Mouse (Mus musculus) limb, embryonic 13.5 days (tissue): ENCODE results near the gene Fzd4. TPM values are rescaled to one million over a fixed set of nuclear protein-coding genes. Genes with fewer than 3 reads are reported as not detected.

Source experiments
- ATAC-seq: fragments of 200-750 bp; cut with Nextera tagmentation; 2 replicates; pipeline ENCODE4 v1.8.0; 2017; ENCODE audit warnings: low read depth, moderate number of reproducible peaks, moderate TSS enrichment; ENCODE audit not compliant: low FRiP score
- H3K27ac ChIP-seq: fragments of 300-500 bp; sonication (generic); 2 replicates; pipeline ENCODE4 v1.5.1; 2015; ENCODE audit warnings: inconsistent platforms, mild to moderate bottlenecking, moderate library complexity
- H3K27me3 ChIP-seq: fragments of 300-500 bp; sonication (generic); 2 replicates; pipeline ENCODE4 v1.6.1; 2015; ENCODE audit warnings: mild to moderate bottlenecking, inconsistent platforms
- H3K36me3 ChIP-seq: fragments of 300-500 bp; sonication (generic); 2 replicates; pipeline ENCODE4 v1.6.1; 2015; ENCODE audit warnings: inconsistent platforms, mild to moderate bottlenecking, moderate library complexity
- H3K4me1 ChIP-seq: fragments of 300-500 bp; sonication (generic); 2 replicates; pipeline ENCODE4 v1.6.1; 2015; ENCODE audit warnings: inconsistent platforms
- H3K4me2 ChIP-seq: fragments of 300-500 bp; sonication (generic); replicated peaks from 2 replicates; pipeline ENCODE4 v1.6.1; 2015; ENCODE audit warnings: inconsistent platforms, mild to moderate bottlenecking, moderate library complexity
- H3K4me3 ChIP-seq: fragments of 300-500 bp; sonication (generic); 2 replicates; pipeline ENCODE4 v1.5.1; 2015; ENCODE audit warnings: moderate library complexity, mild to moderate bottlenecking, inconsistent platforms
- H3K9ac ChIP-seq: fragments of 300-500 bp; sonication (generic); 2 replicates; pipeline ENCODE4 v1.6.1; 2015; ENCODE audit warnings: mild to moderate bottlenecking, inconsistent platforms
- H3K9me3 ChIP-seq: fragments of 300-500 bp; sonication (generic); 2 replicates; pipeline ENCODE4 v1.6.1; 2016; ENCODE audit warnings: inconsistent platforms
- WGBS: fragments of 180-500 bp; shearing (Covaris S2); methylation state at CpG from one replicate; pipeline ENCODE4 v1.1.7; 2015; 5-methylcytosine and 5-hydroxymethylcytosine counted together
- polyA plus RNA-seq: library from polyadenylated mRNA; unstranded; fragments of >200 nt; fragmentation: Nextera tagmentation; extraction: Ambion mirVana; gene quantifications from 2 replicates; pipeline ENCODE4 v1.2.1, GENCODE M21; 2015

Fzd4 gene
- 15.1 and 16.5 TPM in 2 replicates for polyA plus RNA-seq

- Histone ChIP-seq H3K4me2 (peak within 1 kb of the TSS; percentile 91), H3K9me3 (no peaks in the 10 kb centered on the region), H3K27ac (peak within 1 kb of the TSS; percentile 87), H3K36me3 (peaks cover 19% of the 10 kb centered on the region), H3K4me1 (peaks cover 53% of the 10 kb centered on the region), H3K4me3 (peak within 1 kb of the TSS; percentile 96), H3K27me3 (0 out of 2 replicates have a peak, but pooled peaks cover 3% of the 10 kb centered on the region), H3K9ac (peak within 1 kb of the TSS; percentile 97)
- peak; percentile 95 for ATAC-seq
- under 1% methylated on average over 55 of the region's 62 CpGs for WGBS
Observed at GRCm38 (mm10) chr7:89404081-89404733, at the start of gene Fzd4, which contains the start of gene Tmem135. Fzd4 (plus strand) TSS chr7:89404355. Tmem135 (minus strand) TSS chr7:89404222.

GRCm38 (mm10) chr7:89355519-89356255, 48.5 kb upstream of the Fzd4 start:
- Histone ChIP-seq H3K4me1 (peaks cover 42% of the 10 kb centered on the region), H3K36me3 (no peaks in the 10 kb centered on the region), H3K27ac (peak overlapping the region; percentile 88), H3K4me3 (no peak overlapping the region), H3K9ac (no peak overlapping the region), H3K4me2 (peak overlapping the region; percentile 38; the same call in 1 of the 2 replicates), H3K9me3 (no peaks in the 10 kb centered on the region), H3K27me3 (no peaks in the 10 kb centered on the region)
- 48% methylated on average over 8 of the region's 8 CpGs for WGBS
- no peak for ATAC-seq

- 22% methylated on average over 4 of the region's 4 CpGs for WGBS
- H3K9me3 ChIP-seq = no peaks in the 10 kb centered on the region
- peak overlapping the region; percentile 75 for H3K27ac ChIP-seq
- no peak overlapping the region for H3K4me3 ChIP-seq
- peaks cover 42% of the 10 kb centered on the region for H3K4me1 ChIP-seq
- H3K4me2 ChIP-seq = no peak overlapping the region; the same call in 1 of the 2 replicates
- H3K9ac ChIP-seq = no peak overlapping the region
- ATAC-seq = peak; percentile 93
- no peaks in the 10 kb centered on the region for H3K27me3 ChIP-seq
- H3K36me3 ChIP-seq = no peaks in the 10 kb centered on the region
Observed at GRCm38 (mm10) chr7:89356307-89356706, 47.8 kb upstream of the Fzd4 start.

GRCm38 (mm10) chr7:89363975-89364374, 40.2 kb upstream of the Fzd4 start:
- WGBS = 89% methylated on average over 5 of the region's 5 CpGs
- no peaks in the 10 kb centered on the region for H3K9me3 ChIP-seq
- no peaks in the 10 kb centered on the region for H3K4me1 ChIP-seq
- H3K4me2 ChIP-seq = no peak overlapping the region
- H3K27ac ChIP-seq = no peak overlapping the region
- no peak overlapping the region for H3K9ac ChIP-seq
- no peak for ATAC-seq
- no peaks in the 10 kb centered on the region for H3K36me3 ChIP-seq
- no peak overlapping the region for H3K4me3 ChIP-seq
- H3K27me3 ChIP-seq = no peaks in the 10 kb centered on the region

GRCm38 (mm10) chr7:89365135-89365880, 38.8 kb upstream of the Fzd4 start:
- Histone ChIP-seq H3K36me3 (no peaks in the 10 kb centered on the region), H3K4me2 (no peak overlapping the region), H3K9me3 (no peaks in the 10 kb centered on the region), H3K27ac (no peak overlapping the region), H3K4me1 (no peaks in the 10 kb centered on the region), H3K4me3 (no peak overlapping the region), H3K27me3 (no peaks in the 10 kb centered on the region), H3K9ac (no peak overlapping the region)
- no peak for ATAC-seq
- 86% methylated on average over 10 of the region's 10 CpGs for WGBS

- WGBS = 15% methylated on average over 3 of the region's 3 CpGs
- ATAC-seq = no peak
Observed at GRCm38 (mm10) chr7:89367643-89368042, 36.5 kb upstream of the Fzd4 start.

GRCm38 (mm10) chr7:89370086-89370485, 34.1 kb upstream of the Fzd4 start:
- Histone ChIP-seq H3K9ac (no peak overlapping the region), H3K9me3 (no peaks in the 10 kb centered on the region), H3K4me1 (no peaks in the 10 kb centered on the region), H3K4me3 (no peak overlapping the region), H3K4me2 (no peak overlapping the region), H3K27ac (no peak overlapping the region), H3K27me3 (no peaks in the 10 kb centered on the region), H3K36me3 (no peaks in the 10 kb centered on the region)
- WGBS = 84% methylated on average over 1 of the region's 1 CpGs
- no peak for ATAC-seq

More at GRCm38 (mm10) chr7:89367643-89368042, 36.5 kb upstream of the Fzd4 start:
- H3K36me3 ChIP-seq = no peaks in the 10 kb centered on the region
- no peaks in the 10 kb centered on the region for H3K4me1 ChIP-seq
- H3K27ac ChIP-seq = no peak overlapping the region
- H3K9ac ChIP-seq = no peak overlapping the region
- no peak overlapping the region for H3K4me3 ChIP-seq
- H3K27me3 ChIP-seq = no peaks in the 10 kb centered on the region
- no peaks in the 10 kb centered on the region for H3K9me3 ChIP-seq
- no peak overlapping the region for H3K4me2 ChIP-seq

- 44% methylated on average over 1 of the region's 1 CpGs for WGBS
- no peaks in the 10 kb centered on the region for H3K9me3 ChIP-seq
- H3K4me1 ChIP-seq = no peaks in the 10 kb centered on the region
- H3K9ac ChIP-seq = no peak overlapping the region
- H3K4me2 ChIP-seq = no peak overlapping the region
- no peak overlapping the region for H3K27ac ChIP-seq
- ATAC-seq = no peak
- H3K27me3 ChIP-seq = no peaks in the 10 kb centered on the region
- no peak overlapping the region for H3K4me3 ChIP-seq
- H3K36me3 ChIP-seq = no peaks in the 10 kb centered on the region
Observed at GRCm38 (mm10) chr7:89370917-89371316, 33.2 kb upstream of the Fzd4 start.

GRCm38 (mm10) chr7:89371623-89372295, 32.4 kb upstream of the Fzd4 start:
- Histone ChIP-seq H3K4me3 (no peak overlapping the region), H3K9me3 (no peaks in the 10 kb centered on the region), H3K27me3 (no peaks in the 10 kb centered on the region), H3K4me2 (no peak overlapping the region), H3K4me1 (no peaks in the 10 kb centered on the region), H3K9ac (no peak overlapping the region), H3K27ac (no peak overlapping the region), H3K36me3 (no peaks in the 10 kb centered on the region)
- ATAC-seq = no peak
- 71% methylated on average over 6 of the region's 6 CpGs for WGBS

- H3K9me3 ChIP-seq = no peaks in the 10 kb centered on the region
- ATAC-seq = peak; percentile 79
- H3K4me2 ChIP-seq = peak overlapping the region; percentile 1; the same call in 1 of the 2 replicates
- no peak overlapping the region for H3K4me3 ChIP-seq
- H3K36me3 ChIP-seq = no peaks in the 10 kb centered on the region
- no peak overlapping the region for H3K9ac ChIP-seq
- WGBS = 28% methylated on average over 7 of the region's 7 CpGs
- no peaks in the 10 kb centered on the region for H3K27me3 ChIP-seq
- H3K27ac ChIP-seq = peak overlapping the region; percentile 78
- peaks cover 29% of the 10 kb centered on the region for H3K4me1 ChIP-seq
Observed at GRCm38 (mm10) chr7:89380935-89381705, 23.0 kb upstream of the Fzd4 start.

- Histone ChIP-seq H3K4me2 (no peak overlapping the region), H3K4me3 (no peak overlapping the region), H3K9me3 (no peaks in the 10 kb centered on the region), H3K4me1 (peaks cover 46% of the 10 kb centered on the region), H3K9ac (no peak overlapping the region), H3K36me3 (no peaks in the 10 kb centered on the region), H3K27me3 (no peaks in the 10 kb centered on the region), H3K27ac (peak overlapping the region; percentile 61)
- 77% methylated on average over 3 of the region's 3 CpGs for WGBS
- ATAC-seq = no peak
Observed at GRCm38 (mm10) chr7:89382892-89383291, 21.3 kb upstream of the Fzd4 start.
